Mouse (Mus musculus): ENCODE measurements around the gene BC049352. TPM values are rescaled to one million over a fixed set of nuclear protein-coding genes. Genes with fewer than 3 reads are reported as not detected.

BC049352 gene
- polyA plus RNA-seq, 1 experiment from 2014 or later: 0.13 TPM

GRCm38 (mm10) chr9:45267099-45267498, 85.3 kb downstream of the BC049352 start:
- H3K27ac ChIP-seq (ENCODE audit: low read length): no peak overlapping the region
- ATAC-seq (replicated peaks; ENCODE audit: extremely low read depth, insufficient read depth, low FRiP score): no peak
- no peaks in the 10 kb centered on the region for H3K36me3 ChIP-seq (ENCODE audit: control insufficient read depth, insufficient read depth)
- H3K4me3 ChIP-seq (ENCODE audit: low read length): no peak overlapping the region
- H3K4me1 ChIP-seq (ENCODE audit: control insufficient read depth, insufficient read depth, low read length): peaks cover 4% of the 10 kb centered on the region; the same call in 1 of the 2 replicates
- WGBS: 77% methylated on average over 4 of the region's 4 CpGs
- H3K9ac ChIP-seq (ENCODE audit: low read length): no peak overlapping the region
- H3K4me2 ChIP-seq (ENCODE audit: low read depth, low read length): peak overlapping the region; percentile 29; the same call in 1 of the 2 replicates
- peaks cover 39% of the 10 kb centered on the region for H3K27me3 ChIP-seq (ENCODE audit: control insufficient read depth, insufficient read depth, low read length)
- H3K9me3 ChIP-seq (replicated peaks; ENCODE audit: control insufficient read depth, low read length): no peaks in the 10 kb centered on the region

DNA sequence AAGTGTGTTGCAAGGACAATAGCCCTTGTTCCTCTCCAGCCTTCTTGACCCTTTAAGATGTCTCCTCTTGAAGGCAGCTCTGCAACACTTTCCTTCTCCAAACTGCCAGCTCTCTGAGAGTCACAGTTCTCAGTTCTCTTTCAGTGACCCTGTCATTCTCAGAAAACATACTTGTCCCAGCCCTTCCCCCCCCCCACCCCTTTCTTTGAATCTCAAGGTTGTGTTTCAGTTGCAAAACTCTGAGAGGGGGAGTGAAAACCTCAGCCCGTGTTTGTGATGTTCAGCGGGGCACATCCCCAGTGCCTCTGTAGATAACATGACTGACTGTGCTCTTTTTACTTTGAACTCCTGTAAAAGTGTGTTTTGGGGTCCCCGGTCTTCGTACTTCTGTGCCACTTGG, 86.3 kb downstream of the BC049352 start:
- WGBS: 49% methylated on average over 4 of the region's 4 CpGs
- no peaks in the 10 kb centered on the region for H3K36me3 ChIP-seq (ENCODE audit: control insufficient read depth, insufficient read depth)
- no peak for ATAC-seq (replicated peaks; ENCODE audit: extremely low read depth, insufficient read depth, low FRiP score)
- no peak overlapping the region for H3K4me2 ChIP-seq (ENCODE audit: low read depth, low read length)
- no peaks in the 10 kb centered on the region for H3K9me3 ChIP-seq (replicated peaks; ENCODE audit: control insufficient read depth, low read length)
- H3K4me3 ChIP-seq (ENCODE audit: low read length): peak overlapping the region; percentile 42; the same call in 1 of the 2 replicates
- H3K9ac ChIP-seq (ENCODE audit: low read length): no peak overlapping the region
- peaks cover 4% of the 10 kb centered on the region; the same call in 1 of the 2 replicates for H3K4me1 ChIP-seq (ENCODE audit: control insufficient read depth, insufficient read depth, low read length)
- no peak overlapping the region for H3K27ac ChIP-seq (ENCODE audit: low read length)
- peaks cover 39% of the 10 kb centered on the region for H3K27me3 ChIP-seq (ENCODE audit: control insufficient read depth, insufficient read depth, low read length)

DNA sequence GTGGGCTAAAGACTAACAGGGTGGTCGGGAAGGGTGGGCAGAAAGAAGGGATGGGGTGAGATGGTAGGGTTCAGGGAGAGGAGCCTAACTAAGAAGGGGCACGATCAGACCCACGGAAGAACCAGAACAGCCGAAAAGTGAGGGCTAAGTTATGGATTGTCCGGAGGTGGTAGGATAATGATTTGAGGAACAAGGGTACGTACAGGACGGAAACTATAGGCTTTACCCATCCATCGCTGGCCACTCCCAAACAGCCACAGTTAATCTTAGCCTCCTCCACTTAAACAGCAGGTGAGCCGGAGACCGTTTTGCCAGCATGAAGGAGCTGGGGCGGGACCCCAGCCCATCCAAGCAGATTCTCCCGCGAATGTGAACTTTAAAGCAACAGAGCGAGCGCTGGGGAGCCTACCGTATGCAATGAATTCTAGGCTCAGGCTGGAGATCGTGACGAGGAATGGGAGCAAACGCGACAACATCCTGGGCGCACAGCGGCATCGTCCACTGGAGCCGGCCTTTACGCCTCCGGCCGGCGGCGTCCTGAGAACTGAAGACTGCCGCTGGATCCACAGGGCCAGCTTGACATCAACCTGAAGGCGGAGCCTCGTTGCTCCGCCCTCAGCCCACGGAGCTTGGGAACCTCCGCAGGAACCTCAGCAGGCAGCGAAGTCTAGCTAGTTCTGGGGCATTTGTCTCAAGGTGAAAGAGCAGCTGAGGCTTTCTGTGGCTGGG, 87.0 kb downstream of the BC049352 start, which contains the start of gene Il10ra:
Gene Il10ra (minus strand): TSS at position 553 of the 729 bp plus-strand sequence.
- Histone ChIP-seq H3K4me3 (ENCODE audit: low read length) (peak within 1 kb of the TSS; percentile 42), H3K4me1 (ENCODE audit: control insufficient read depth, insufficient read depth, low read length) (peaks cover 4% of the 10 kb centered on the region; the same call in 1 of the 2 replicates), H3K27ac (ENCODE audit: low read length) (no peak within 1 kb of the TSS), H3K27me3 (ENCODE audit: control insufficient read depth, insufficient read depth, low read length) (peaks cover 39% of the 10 kb centered on the region), H3K9me3 (replicated peaks; ENCODE audit: control insufficient read depth, low read length) (no peaks in the 10 kb centered on the region), H3K36me3 (ENCODE audit: control insufficient read depth, insufficient read depth) (no peaks in the 10 kb centered on the region), H3K9ac (ENCODE audit: low read length) (peak within 1 kb of the TSS; percentile 52), H3K4me2 (ENCODE audit: low read depth, low read length) (peak within 1 kb of the TSS; percentile 59)
- no peak for ATAC-seq (replicated peaks; ENCODE audit: extremely low read depth, insufficient read depth, low FRiP score)
- WGBS: 8% methylated on average over 36 of the region's 36 CpGs

DNA sequence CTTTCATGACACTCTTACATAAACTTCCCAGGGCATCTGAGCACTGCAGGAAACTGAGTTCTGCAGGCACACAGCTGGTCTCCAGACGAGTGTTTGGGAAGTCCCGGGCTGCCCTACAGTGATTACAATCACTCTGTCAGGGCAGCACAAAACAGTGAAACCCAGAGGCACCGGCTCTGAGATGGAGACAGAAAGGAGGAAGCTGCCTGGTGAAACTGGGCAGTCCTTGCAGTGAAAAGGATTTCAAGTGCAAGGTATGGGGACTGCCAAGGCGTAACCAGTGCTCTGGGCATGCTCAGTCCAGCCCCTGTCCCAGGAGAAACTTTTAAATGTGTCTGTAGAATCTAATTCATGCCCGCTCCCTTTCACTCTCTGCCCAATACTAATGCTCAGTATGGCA, 90.4 kb downstream of the BC049352 start:
- H3K4me1 ChIP-seq (ENCODE audit: control insufficient read depth, insufficient read depth, low read length): peaks cover 4% of the 10 kb centered on the region; the same call in 1 of the 2 replicates
- WGBS: 36% methylated on average over 5 of the region's 5 CpGs
- no peak overlapping the region for H3K27ac ChIP-seq (ENCODE audit: low read length)
- no peak overlapping the region for H3K4me2 ChIP-seq (ENCODE audit: low read depth, low read length)
- H3K9ac ChIP-seq (ENCODE audit: low read length): no peak overlapping the region
- H3K36me3 ChIP-seq (ENCODE audit: control insufficient read depth, insufficient read depth): no peaks in the 10 kb centered on the region
- H3K9me3 ChIP-seq (replicated peaks; ENCODE audit: control insufficient read depth, low read length): no peaks in the 10 kb centered on the region
- H3K4me3 ChIP-seq (ENCODE audit: low read length): no peak overlapping the region
- no peak for ATAC-seq (replicated peaks; ENCODE audit: extremely low read depth, insufficient read depth, low FRiP score)
- peaks cover 32% of the 10 kb centered on the region for H3K27me3 ChIP-seq (ENCODE audit: control insufficient read depth, insufficient read depth, low read length)

DNA sequence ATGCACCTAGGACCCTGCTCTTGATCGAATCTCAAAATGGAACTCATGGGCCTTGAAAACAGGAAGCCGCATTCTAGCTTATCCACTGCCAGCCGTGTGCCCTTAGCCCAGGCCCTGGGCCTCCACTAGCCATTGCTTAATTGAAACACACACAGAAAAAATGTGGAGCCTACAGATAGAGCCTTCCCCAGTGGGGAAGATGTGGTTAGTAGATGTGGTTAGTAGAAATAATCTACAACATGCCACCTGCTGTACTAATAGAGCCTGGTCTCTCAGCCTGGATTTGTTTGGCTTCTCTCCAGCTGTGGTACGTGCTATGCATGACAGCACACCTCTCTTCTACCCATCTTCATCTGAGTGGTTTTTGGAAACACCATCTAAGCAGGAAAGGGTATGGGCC, 92.4 kb downstream of the BC049352 start:
- no peaks in the 10 kb centered on the region for H3K36me3 ChIP-seq (ENCODE audit: control insufficient read depth, insufficient read depth)
- H3K4me2 ChIP-seq (ENCODE audit: low read depth, low read length): no peak overlapping the region
- 66% methylated on average over 4 of the region's 4 CpGs for WGBS
- H3K4me3 ChIP-seq (ENCODE audit: low read length): no peak overlapping the region
- peaks cover under 1% of the 10 kb centered on the region; the same call in 1 of the 2 replicates for H3K4me1 ChIP-seq (ENCODE audit: control insufficient read depth, insufficient read depth, low read length)
- no peak overlapping the region for H3K27ac ChIP-seq (ENCODE audit: low read length)
- no peak for ATAC-seq (replicated peaks; ENCODE audit: extremely low read depth, insufficient read depth, low FRiP score)
- H3K9ac ChIP-seq (ENCODE audit: low read length): no peak overlapping the region
- peaks cover 14% of the 10 kb centered on the region for H3K27me3 ChIP-seq (ENCODE audit: control insufficient read depth, insufficient read depth, low read length)
- H3K9me3 ChIP-seq (replicated peaks; ENCODE audit: control insufficient read depth, low read length): no peaks in the 10 kb centered on the region

DNA sequence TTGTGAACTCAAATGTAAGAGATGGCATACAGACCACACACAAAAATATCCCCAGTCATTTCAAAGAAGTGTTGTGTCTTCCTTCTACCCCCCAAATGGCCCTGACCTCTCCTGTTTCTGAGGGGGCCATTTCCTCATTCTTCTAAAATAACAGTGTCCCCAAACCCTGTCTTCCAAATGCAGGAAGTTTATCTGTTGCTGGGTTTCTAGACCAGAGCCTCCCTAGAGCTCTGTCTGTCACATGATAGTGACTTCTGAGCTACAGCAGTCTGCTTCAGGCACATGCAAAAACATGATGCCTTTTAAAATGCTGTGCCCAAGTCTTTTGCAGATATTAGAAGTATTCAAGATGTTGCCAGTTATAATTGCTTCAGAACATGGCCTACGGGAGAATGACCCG, 92.8 kb downstream of the BC049352 start:
- Histone ChIP-seq H3K4me1 (ENCODE audit: control insufficient read depth, insufficient read depth, low read length) (no peaks in the 10 kb centered on the region), H3K27ac (ENCODE audit: low read length) (0 out of 2 replicates have a peak overlapping the region, but pooled peaks have one; percentile 4), H3K4me2 (ENCODE audit: low read depth, low read length) (no peak overlapping the region), H3K9me3 (replicated peaks; ENCODE audit: control insufficient read depth, low read length) (no peaks in the 10 kb centered on the region), H3K9ac (ENCODE audit: low read length) (no peak overlapping the region), H3K27me3 (ENCODE audit: control insufficient read depth, insufficient read depth, low read length) (peaks cover 10% of the 10 kb centered on the region), H3K4me3 (ENCODE audit: low read length) (no peak overlapping the region), H3K36me3 (ENCODE audit: control insufficient read depth, insufficient read depth) (no peaks in the 10 kb centered on the region)
- 84% methylated on average over 2 of the region's 2 CpGs for WGBS
- no peak for ATAC-seq (replicated peaks; ENCODE audit: extremely low read depth, insufficient read depth, low FRiP score)

- H3K27ac ChIP-seq (ENCODE audit: low read length): no peak overlapping the region
- no peak for ATAC-seq (replicated peaks; ENCODE audit: extremely low read depth, insufficient read depth, low FRiP score)
- no peaks in the 10 kb centered on the region for H3K36me3 ChIP-seq (ENCODE audit: control insufficient read depth, insufficient read depth)
- no peak overlapping the region for H3K4me2 ChIP-seq (ENCODE audit: low read depth, low read length)
- H3K4me3 ChIP-seq (ENCODE audit: low read length): no peak overlapping the region
- H3K27me3 ChIP-seq (ENCODE audit: control insufficient read depth, insufficient read depth, low read length): no peaks in the 10 kb centered on the region
- H3K9ac ChIP-seq (ENCODE audit: low read length): no peak overlapping the region
- 67% methylated on average over 3 of the region's 3 CpGs for WGBS
- no peaks in the 10 kb centered on the region for H3K4me1 ChIP-seq (ENCODE audit: control insufficient read depth, insufficient read depth, low read length)
- no peaks in the 10 kb centered on the region for H3K9me3 ChIP-seq (replicated peaks; ENCODE audit: control insufficient read depth, low read length)
Measured at GRCm38 (mm10) chr9:45280059-45280458, 98.3 kb downstream of the BC049352 start.

DNA sequence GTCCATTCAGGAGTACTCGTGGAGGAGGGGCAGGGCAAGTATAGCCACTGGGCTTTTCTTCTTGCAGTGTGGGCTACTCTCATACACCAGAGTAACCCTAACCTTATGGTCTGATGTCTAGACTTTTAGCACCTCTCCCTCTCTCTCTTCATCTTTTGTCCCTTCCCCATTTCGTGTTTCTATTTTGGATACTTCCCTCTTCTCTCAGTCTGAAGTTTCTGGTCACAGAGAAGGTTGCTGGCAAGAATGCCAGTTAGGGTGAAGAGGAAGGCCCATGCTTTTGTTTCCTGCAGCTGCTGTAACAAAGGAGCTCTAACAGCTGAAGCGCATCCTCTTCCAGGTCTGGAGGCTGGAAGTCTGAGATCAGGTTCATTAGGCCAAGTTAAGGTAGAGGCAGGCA, 99.1 kb downstream of the BC049352 start:
- no peaks in the 10 kb centered on the region for H3K4me1 ChIP-seq (ENCODE audit: control insufficient read depth, insufficient read depth, low read length)
- no peak overlapping the region for H3K4me2 ChIP-seq (ENCODE audit: low read depth, low read length)
- 67% methylated on average over 3 of the region's 3 CpGs for WGBS
- H3K27me3 ChIP-seq (ENCODE audit: control insufficient read depth, insufficient read depth, low read length): no peaks in the 10 kb centered on the region
- H3K9me3 ChIP-seq (replicated peaks; ENCODE audit: control insufficient read depth, low read length): no peaks in the 10 kb centered on the region
- no peak overlapping the region for H3K4me3 ChIP-seq (ENCODE audit: low read length)
- H3K36me3 ChIP-seq (ENCODE audit: control insufficient read depth, insufficient read depth): no peaks in the 10 kb centered on the region
- no peak overlapping the region for H3K9ac ChIP-seq (ENCODE audit: low read length)
- no peak for ATAC-seq (replicated peaks; ENCODE audit: extremely low read depth, insufficient read depth, low FRiP score)
- H3K27ac ChIP-seq (ENCODE audit: low read length): no peak overlapping the region

GRCm38 (mm10) chr9:45282466-45282865, 100.7 kb downstream of the BC049352 start:
- Histone ChIP-seq H3K27ac (ENCODE audit: low read length) (no peak overlapping the region), H3K36me3 (ENCODE audit: control insufficient read depth, insufficient read depth) (no peaks in the 10 kb centered on the region), H3K9ac (ENCODE audit: low read length) (no peak overlapping the region), H3K4me1 (ENCODE audit: control insufficient read depth, insufficient read depth, low read length) (no peaks in the 10 kb centered on the region), H3K4me2 (ENCODE audit: low read depth, low read length) (no peak overlapping the region), H3K9me3 (replicated peaks; ENCODE audit: control insufficient read depth, low read length) (no peaks in the 10 kb centered on the region), H3K27me3 (ENCODE audit: control insufficient read depth, insufficient read depth, low read length) (no peaks in the 10 kb centered on the region), H3K4me3 (ENCODE audit: low read length) (no peak overlapping the region)
- 74% methylated on average over 5 of the region's 5 CpGs for WGBS
- no peak for ATAC-seq (replicated peaks; ENCODE audit: extremely low read depth, insufficient read depth, low FRiP score)

Measured in heart, embryonic 16.5 days (tissue).